Mouse (Mus musculus): ENCODE data around the gene Col1a2. TPM values are rescaled to one million over a fixed set of nuclear protein-coding genes. Genes with fewer than 3 reads are reported as not detected.
A peak's percentile ranks its signal among the peaks of the same experiment; 100 is the strongest.

Gene Col1a2
- polyA plus RNA-seq, 1 experiment, result not detected

GRCm38 (mm10) chr6:4488349-4488748, 16.3 kb upstream of the Col1a2 start:
- 10% methylated on average over 1 of the region's 1 CpGs for WGBS
- no peak overlapping the region for H3K27ac ChIP-seq (ENCODE audit: insufficient read depth, low read depth, low read length)
- no peak for TF ChIP-seq CTCF (IDR thresholded peaks at IDR 0.05; ENCODE audit: insufficient read depth, low read depth, low read length)
- no peak for TF ChIP-seq POLR2A (IDR thresholded peaks at IDR 0.05; ENCODE audit: insufficient read depth, low read depth, low read length)
- H3K4me3 ChIP-seq (ENCODE audit: insufficient read depth, low read depth, low read length), result no peak overlapping the region
- H3K4me1 ChIP-seq (ENCODE audit: control insufficient read depth, insufficient read depth, low read length), result no peaks in the 10 kb centered on the region

GRCm38 (mm10) chr6:4488966-4489365, 15.6 kb upstream of the Col1a2 start:
- Histone ChIP-seq H3K4me1 (ENCODE audit: control insufficient read depth, insufficient read depth, low read length) (no peaks in the 10 kb centered on the region), H3K4me3 (ENCODE audit: insufficient read depth, low read depth, low read length) (no peak overlapping the region), H3K27ac (ENCODE audit: insufficient read depth, low read depth, low read length) (no peak overlapping the region)
- TF ChIP-seq CTCF (IDR thresholded peaks at IDR 0.05; ENCODE audit: insufficient read depth, low read depth, low read length) (no peak), POLR2A (IDR thresholded peaks at IDR 0.05; ENCODE audit: insufficient read depth, low read depth, low read length) (no peak)
- 48% methylated on average over 1 of the region's 1 CpGs for WGBS

GRCm38 (mm10) chr6:4489366-4490245, 15.0 kb upstream of the Col1a2 start:
- 69% methylated on average over 6 of the region's 6 CpGs for WGBS
- no peak overlapping the region for H3K27ac ChIP-seq (ENCODE audit: insufficient read depth, low read depth, low read length)
- no peak overlapping the region for H3K4me3 ChIP-seq (ENCODE audit: insufficient read depth, low read depth, low read length)
- TF ChIP-seq CTCF (IDR thresholded peaks at IDR 0.05; ENCODE audit: insufficient read depth, low read depth, low read length) (no peak), POLR2A (IDR thresholded peaks at IDR 0.05; ENCODE audit: insufficient read depth, low read depth, low read length) (no peak)
- no peaks in the 10 kb centered on the region for H3K4me1 ChIP-seq (ENCODE audit: control insufficient read depth, insufficient read depth, low read length)

- no peak for TF ChIP-seq CTCF (IDR thresholded peaks at IDR 0.05; ENCODE audit: insufficient read depth, low read depth, low read length)
- no peaks in the 10 kb centered on the region for H3K4me1 ChIP-seq (ENCODE audit: control insufficient read depth, insufficient read depth, low read length)
Observed at GRCm38 (mm10) chr6:4493666-4494065, 10.9 kb upstream of the Col1a2 start.

GRCm38 (mm10) chr6:4496428-4496827, 8.2 kb upstream of the Col1a2 start:
- no peak for TF ChIP-seq POLR2A (IDR thresholded peaks at IDR 0.05; ENCODE audit: insufficient read depth, low read depth, low read length)
- TF ChIP-seq CTCF (IDR thresholded peaks at IDR 0.05; ENCODE audit: insufficient read depth, low read depth, low read length), result no peak
- 84% methylated on average over 1 of the region's 1 CpGs for WGBS
- H3K4me1 ChIP-seq (ENCODE audit: control insufficient read depth, insufficient read depth, low read length), result no peaks in the 10 kb centered on the region
- no peak overlapping the region for H3K4me3 ChIP-seq (ENCODE audit: insufficient read depth, low read depth, low read length)
- H3K27ac ChIP-seq (ENCODE audit: insufficient read depth, low read depth, low read length), result no peak overlapping the region

More at GRCm38 (mm10) chr6:4493666-4494065, 10.9 kb upstream of the Col1a2 start:
- Histone ChIP-seq H3K4me3 (ENCODE audit: insufficient read depth, low read depth, low read length) (no peak overlapping the region), H3K27ac (ENCODE audit: insufficient read depth, low read depth, low read length) (no peak overlapping the region)
- WGBS, result 71% methylated on average over 2 of the region's 2 CpGs

GRCm38 (mm10) chr6:4503106-4503505, 1.5 kb upstream of the Col1a2 start:
- Histone ChIP-seq H3K27ac (ENCODE audit: insufficient read depth, low read depth, low read length) (no peak overlapping the region), H3K4me3 (ENCODE audit: insufficient read depth, low read depth, low read length) (no peak overlapping the region), H3K4me1 (ENCODE audit: control insufficient read depth, insufficient read depth, low read length) (peaks cover 7% of the 10 kb centered on the region)
- TF ChIP-seq CTCF (IDR thresholded peaks at IDR 0.05; ENCODE audit: insufficient read depth, low read depth, low read length) (no peak), POLR2A (IDR thresholded peaks at IDR 0.05; ENCODE audit: insufficient read depth, low read depth, low read length) (no peak)
- WGBS, result 37% methylated on average over 1 of the region's 1 CpGs

- peak overlapping the region; percentile 24 for H3K4me3 ChIP-seq (ENCODE audit: insufficient read depth, low read depth, low read length)
- no peak for TF ChIP-seq CTCF (IDR thresholded peaks at IDR 0.05; ENCODE audit: insufficient read depth, low read depth, low read length)
- TF ChIP-seq POLR2A (IDR thresholded peaks at IDR 0.05; ENCODE audit: insufficient read depth, low read depth, low read length), result no peak
- peaks cover 7% of the 10 kb centered on the region for H3K4me1 ChIP-seq (ENCODE audit: control insufficient read depth, insufficient read depth, low read length)
- no peak overlapping the region for H3K27ac ChIP-seq (ENCODE audit: insufficient read depth, low read depth, low read length)
- 6% methylated on average over 31 of the region's 31 CpGs for WGBS
Observed at GRCm38 (mm10) chr6:4505158-4505997, 764 bp downstream of the Col1a2 start.

- Histone ChIP-seq H3K4me3 (ENCODE audit: insufficient read depth, low read depth, low read length) (no peak overlapping the region), H3K4me1 (ENCODE audit: control insufficient read depth, insufficient read depth, low read length) (peaks cover 7% of the 10 kb centered on the region), H3K27ac (ENCODE audit: insufficient read depth, low read depth, low read length) (no peak overlapping the region)
- TF ChIP-seq CTCF (IDR thresholded peaks at IDR 0.05; ENCODE audit: insufficient read depth, low read depth, low read length) (no peak), POLR2A (IDR thresholded peaks at IDR 0.05; ENCODE audit: insufficient read depth, low read depth, low read length) (no peak)
- 45% methylated on average over 11 of the region's 11 CpGs for WGBS
Observed at GRCm38 (mm10) chr6:4506106-4506505, 1.5 kb downstream of the Col1a2 start.

- Histone ChIP-seq H3K4me3 (ENCODE audit: insufficient read depth, low read depth, low read length) (no peak overlapping the region), H3K27ac (ENCODE audit: insufficient read depth, low read depth, low read length) (no peak overlapping the region), H3K4me1 (ENCODE audit: control insufficient read depth, insufficient read depth, low read length) (peaks cover 7% of the 10 kb centered on the region)
- WGBS, result 76% methylated on average over 5 of the region's 5 CpGs
- no peak for TF ChIP-seq POLR2A (IDR thresholded peaks at IDR 0.05; ENCODE audit: insufficient read depth, low read depth, low read length)
- no peak for TF ChIP-seq CTCF (IDR thresholded peaks at IDR 0.05; ENCODE audit: insufficient read depth, low read depth, low read length)
Observed at GRCm38 (mm10) chr6:4506791-4507190, 2.2 kb downstream of the Col1a2 start.
